Mouse (Mus musculus) neural tube, embryonic 14.5 days (tissue): ENCODE results near the gene Kbtbd8. TPM values are rescaled to one million over a fixed set of nuclear protein-coding genes. Genes with fewer than 3 reads are reported as not detected.
A peak's percentile ranks its signal among the peaks of the same experiment; 100 is the strongest.

ENCODE experiments used
- ATAC-seq: fragments of 200-750 bp; cut with Nextera tagmentation; 2 replicates; pipeline ENCODE4 v1.8.0; 2017; ENCODE audit warnings: low read depth, mild to moderate bottlenecking, moderate TSS enrichment, moderate library complexity
- H3K27ac ChIP-seq: fragments of 300-500 bp; sonication (generic); 2 replicates; pipeline ENCODE4 v1.5.1; 2014; ENCODE audit warnings: low read depth, mild to moderate bottlenecking, control low read depth, low read length, moderate library complexity, mixed read lengths
- H3K27me3 ChIP-seq: fragments of 300-500 bp; sonication (generic); 2 replicates; pipeline ENCODE4 v1.6.1; 2014; ENCODE audit warnings: low read length; ENCODE audit not compliant: control insufficient read depth, insufficient read depth
- H3K36me3 ChIP-seq: fragments of 300-500 bp; sonication (generic); 2 replicates; pipeline ENCODE4 v1.6.1; 2014; ENCODE audit warnings: low read length, mixed read lengths; ENCODE audit not compliant: control insufficient read depth, insufficient read depth
- H3K4me1 ChIP-seq: fragments of 300-500 bp; sonication (generic); 2 replicates; pipeline ENCODE4 v1.6.1; 2014; ENCODE audit warnings: low read length; ENCODE audit not compliant: control insufficient read depth, insufficient read depth
- H3K4me2 ChIP-seq: fragments of 300-500 bp; sonication (generic); 2 replicates; pipeline ENCODE4 v1.6.1; 2014; ENCODE audit warnings: mild to moderate bottlenecking, low read depth, low read length, control low read depth
- H3K4me3 ChIP-seq: fragments of 300-500 bp; sonication (generic); 2 replicates; pipeline ENCODE4 v1.5.1; 2014; ENCODE audit warnings: low read depth, low read length, control low read depth, mixed read lengths
- H3K9ac ChIP-seq: fragments of 300-500 bp; sonication (generic); replicated peaks from 2 replicates; pipeline ENCODE4 v1.6.1; 2014; ENCODE audit warnings: low read depth, mild to moderate bottlenecking, control low read depth, low read length, mixed read lengths
- H3K9me3 ChIP-seq: fragments of 300-500 bp; sonication (generic); 2 replicates; pipeline ENCODE4 v1.6.1; 2016; ENCODE audit warnings: low read length; ENCODE audit not compliant: control insufficient read depth
- WGBS: fragments of 180-500 bp; shearing (Covaris S2); extraction: QIAGEN DNeasy Blood & Tissue Kit; methylation state at CpG from one replicate; pipeline ENCODE4 v1.1.7; 2014; 5-methylcytosine and 5-hydroxymethylcytosine counted together
- polyA plus RNA-seq: library from polyadenylated mRNA; unstranded; fragments of >200 nt; fragmentation: Nextera tagmentation; extraction: Ambion mirVana; gene quantifications from 2 replicates; pipeline ENCODE4 v1.2.1, GENCODE M21; 2014

The Kbtbd8 gene
- polyA plus RNA-seq, 1 experiment from 2014 or later: 5.8 TPM

GRCm38 (mm10) chr6:95109691-95110450 lies 7.2 kb upstream of the Kbtbd8 start:
- no peaks in the 10 kb centered on the region for H3K27me3 ChIP-seq
- no peak for ATAC-seq
- H3K4me3 ChIP-seq: no peak overlapping the region
- WGBS: 87% methylated on average over 6 of the region's 6 CpGs
- no peaks in the 10 kb centered on the region for H3K9me3 ChIP-seq
- no peaks in the 10 kb centered on the region for H3K36me3 ChIP-seq
- no peak overlapping the region for H3K4me2 ChIP-seq
- H3K27ac ChIP-seq: no peak overlapping the region
- no peak overlapping the region for H3K9ac ChIP-seq
- no peaks in the 10 kb centered on the region for H3K4me1 ChIP-seq

GRCm38 (mm10) chr6:95112015-95112414 lies 5.0 kb upstream of the Kbtbd8 start:
- no peaks in the 10 kb centered on the region for H3K36me3 ChIP-seq
- H3K27ac ChIP-seq: no peak overlapping the region
- H3K9me3 ChIP-seq: no peaks in the 10 kb centered on the region
- no peak overlapping the region for H3K4me2 ChIP-seq
- no peak overlapping the region for H3K4me3 ChIP-seq
- H3K27me3 ChIP-seq: no peaks in the 10 kb centered on the region
- H3K4me1 ChIP-seq: no peaks in the 10 kb centered on the region
- WGBS: 78% methylated on average over 5 of the region's 5 CpGs
- no peak overlapping the region for H3K9ac ChIP-seq
- no peak for ATAC-seq

GRCm38 (mm10) chr6:95116513-95116912 lies 527 bp upstream of the Kbtbd8 start:
- Histone ChIP-seq H3K9me3 (no peaks in the 10 kb centered on the region), H3K4me2 (no peak overlapping the region), H3K4me1 (no peaks in the 10 kb centered on the region), H3K4me3 (no peak overlapping the region), H3K9ac (no peak overlapping the region), H3K36me3 (no peaks in the 10 kb centered on the region), H3K27me3 (no peaks in the 10 kb centered on the region), H3K27ac (no peak overlapping the region)
- no peak for ATAC-seq
- WGBS: 72% methylated on average over 8 of the region's 8 CpGs

- no peaks in the 10 kb centered on the region for H3K4me1 ChIP-seq
- WGBS: under 1% methylated on average over 75 of the region's 103 CpGs
- no peaks in the 10 kb centered on the region for H3K9me3 ChIP-seq
- peak overlapping the region; percentile 90 for H3K27ac ChIP-seq
- no peaks in the 10 kb centered on the region for H3K36me3 ChIP-seq
- H3K4me2 ChIP-seq: peak overlapping the region; percentile 63
- ATAC-seq: peak; percentile 100
- H3K4me3 ChIP-seq: peak overlapping the region; percentile 77
- H3K27me3 ChIP-seq: no peaks in the 10 kb centered on the region
- peak overlapping the region; percentile 84 for H3K9ac ChIP-seq
Observed at GRCm38 (mm10) chr6:95117614-95118541, 838 bp downstream of the Kbtbd8 start.

GRCm38 (mm10) chr6:95119389-95119788 lies 2.3 kb downstream of the Kbtbd8 start:
- Histone ChIP-seq H3K9me3 (no peaks in the 10 kb centered on the region), H3K4me2 (no peak overlapping the region), H3K36me3 (no peaks in the 10 kb centered on the region), H3K27me3 (no peaks in the 10 kb centered on the region), H3K4me3 (no peak overlapping the region), H3K27ac (no peak overlapping the region), H3K9ac (no peak overlapping the region), H3K4me1 (peaks cover 6% of the 10 kb centered on the region; the same call in 1 of the 2 replicates)
- 90% methylated on average over 3 of the region's 3 CpGs for WGBS
- ATAC-seq: no peak

- no peak overlapping the region for H3K27ac ChIP-seq
- WGBS: 78% methylated on average over 6 of the region's 6 CpGs
- no peaks in the 10 kb centered on the region for H3K4me1 ChIP-seq
- no peak overlapping the region for H3K9ac ChIP-seq
- no peak overlapping the region for H3K4me2 ChIP-seq
- no peak overlapping the region for H3K4me3 ChIP-seq
- no peaks in the 10 kb centered on the region for H3K27me3 ChIP-seq
- H3K36me3 ChIP-seq: no peaks in the 10 kb centered on the region
- no peak for ATAC-seq
- H3K9me3 ChIP-seq: no peaks in the 10 kb centered on the region
Observed at GRCm38 (mm10) chr6:95149931-95150534, 33.0 kb downstream of the Kbtbd8 start.

GRCm38 (mm10) chr6:95150885-95151284 lies 33.8 kb downstream of the Kbtbd8 start:
- Histone ChIP-seq H3K4me1 (no peaks in the 10 kb centered on the region), H3K4me3 (no peak overlapping the region), H3K9ac (no peak overlapping the region), H3K9me3 (no peaks in the 10 kb centered on the region), H3K27ac (no peak overlapping the region), H3K27me3 (no peaks in the 10 kb centered on the region), H3K36me3 (no peaks in the 10 kb centered on the region), H3K4me2 (no peak overlapping the region)
- ATAC-seq: no peak
- WGBS: 88% methylated on average over 4 of the region's 4 CpGs

GRCm38 (mm10) chr6:95151563-95151962 lies 34.5 kb downstream of the Kbtbd8 start:
- WGBS: 77% methylated on average over 2 of the region's 2 CpGs
- Histone ChIP-seq H3K36me3 (no peaks in the 10 kb centered on the region), H3K4me1 (no peaks in the 10 kb centered on the region)

More at GRCm38 (mm10) chr6:95151563-95151962, 34.5 kb downstream of the Kbtbd8 start:
- ATAC-seq: no peak
- Histone ChIP-seq H3K9me3 (no peaks in the 10 kb centered on the region), H3K4me2 (no peak overlapping the region), H3K27me3 (no peaks in the 10 kb centered on the region), H3K9ac (no peak overlapping the region), H3K4me3 (no peak overlapping the region), H3K27ac (no peak overlapping the region)
